Mouse (Mus musculus) kidney, adult 11 months (tissue): ENCODE results near the gene Lrif1.
A peak's percentile ranks its signal among the peaks of the same experiment; 100 is the strongest.
"Not testable (repeated sequence)": the region's sequence is repeated elsewhere in the genome, so short reads cannot be mapped to it uniquely, and the experiment has no call there.

ENCODE experiments used
- DNase-seq: peaks from one replicate; pipeline ENCODE4 v3.0.0; 2022

Lrif1 gene

DNA sequence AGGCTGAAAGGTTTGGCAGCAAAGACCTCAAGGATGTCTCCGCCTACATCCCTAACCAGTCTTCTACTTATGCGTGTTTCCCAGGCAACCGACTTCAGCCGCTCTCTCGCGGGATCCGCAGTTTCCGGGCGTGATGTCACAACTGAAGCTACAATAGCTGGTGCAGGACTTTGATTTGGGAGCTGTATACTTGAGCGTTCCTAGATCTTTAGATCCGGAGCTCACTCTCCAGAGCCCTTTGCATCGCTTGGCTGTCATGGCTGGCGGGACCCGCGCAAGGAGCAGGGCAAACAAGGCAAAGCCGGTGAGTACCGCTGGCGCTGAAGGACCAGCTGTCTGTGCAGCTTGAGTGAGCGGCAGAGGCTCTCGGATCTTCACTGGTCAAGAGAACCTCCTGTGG lies at the start of gene Lrif1:
Gene Lrif1, plus strand, starts transcription at position 158 of the 400 bp plus-strand sequence.
- DNase-seq, result peak; percentile 84

DNA sequence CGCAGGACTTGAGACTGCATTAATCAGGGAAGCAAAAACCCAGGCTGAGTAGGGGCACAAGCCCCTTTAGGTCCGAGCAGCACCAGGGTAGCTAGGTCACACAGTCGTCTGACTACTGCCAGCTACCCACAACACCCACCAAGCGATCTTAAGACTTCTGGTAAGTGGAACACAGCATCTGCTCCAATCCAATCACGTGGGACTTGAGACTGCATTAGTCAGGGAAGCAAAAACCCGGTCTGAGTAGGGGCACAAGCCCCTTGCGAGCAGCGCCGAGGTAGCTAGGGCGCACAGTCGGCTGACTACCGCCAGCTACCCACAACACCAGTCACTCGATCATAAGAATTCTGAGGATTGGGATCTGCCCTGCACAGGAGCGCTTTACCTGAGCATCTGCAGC lies 12.0 kb upstream of the Lrif1 start:
- DNase-seq, result not testable (repeated sequence)

DNA sequence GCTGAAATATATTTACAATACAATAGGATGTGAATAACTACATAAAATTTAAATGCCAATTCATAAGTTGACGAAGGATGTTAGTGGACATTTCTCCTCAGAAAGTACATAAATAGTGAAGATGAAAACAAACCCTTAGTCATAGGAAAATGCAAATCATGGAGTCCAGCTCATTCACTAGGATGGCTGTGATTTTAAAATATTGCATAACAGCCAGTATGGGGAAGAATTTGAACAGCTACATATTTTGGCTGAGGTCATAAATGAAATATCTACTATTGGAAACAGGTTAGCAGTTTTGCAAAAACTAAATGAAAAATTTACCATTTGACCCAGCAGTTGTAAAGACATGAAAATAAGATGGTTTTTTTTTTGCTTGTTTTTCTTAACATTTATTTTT lies 594 bp downstream of the Lrif1 start:
- no peak for DNase-seq

DNA sequence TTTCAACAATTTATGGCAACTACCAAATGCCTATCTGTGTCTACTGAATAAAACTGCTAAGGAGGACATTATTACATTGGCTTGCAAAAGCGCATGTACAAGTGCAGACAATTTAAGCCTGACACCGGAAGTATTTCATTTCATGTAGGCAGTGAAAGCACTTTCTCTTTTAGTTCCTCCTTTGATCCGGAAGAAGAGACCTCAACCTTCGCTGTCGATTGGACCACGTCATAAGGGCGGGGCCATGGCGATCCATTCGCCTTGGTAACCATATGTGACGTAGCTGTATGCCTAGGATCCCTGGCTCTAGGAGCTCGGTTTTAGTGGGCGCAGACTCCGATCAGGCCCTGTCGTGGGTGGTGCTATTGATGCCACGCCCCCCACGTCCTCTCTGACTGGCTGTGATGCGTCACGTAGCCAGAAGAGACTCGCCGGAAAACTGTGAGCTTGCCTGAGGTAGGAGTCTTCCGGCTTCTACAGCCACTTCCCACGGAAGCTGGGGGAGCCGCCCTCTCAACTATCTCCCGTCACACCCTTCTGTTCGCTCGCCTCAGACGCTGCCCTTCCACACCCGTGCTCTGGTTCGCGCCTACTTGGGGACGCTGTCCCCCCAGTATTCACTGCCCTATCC lies 36.7 kb downstream of the Lrif1 start:
- DNase-seq, result peak; percentile 99

DNA sequence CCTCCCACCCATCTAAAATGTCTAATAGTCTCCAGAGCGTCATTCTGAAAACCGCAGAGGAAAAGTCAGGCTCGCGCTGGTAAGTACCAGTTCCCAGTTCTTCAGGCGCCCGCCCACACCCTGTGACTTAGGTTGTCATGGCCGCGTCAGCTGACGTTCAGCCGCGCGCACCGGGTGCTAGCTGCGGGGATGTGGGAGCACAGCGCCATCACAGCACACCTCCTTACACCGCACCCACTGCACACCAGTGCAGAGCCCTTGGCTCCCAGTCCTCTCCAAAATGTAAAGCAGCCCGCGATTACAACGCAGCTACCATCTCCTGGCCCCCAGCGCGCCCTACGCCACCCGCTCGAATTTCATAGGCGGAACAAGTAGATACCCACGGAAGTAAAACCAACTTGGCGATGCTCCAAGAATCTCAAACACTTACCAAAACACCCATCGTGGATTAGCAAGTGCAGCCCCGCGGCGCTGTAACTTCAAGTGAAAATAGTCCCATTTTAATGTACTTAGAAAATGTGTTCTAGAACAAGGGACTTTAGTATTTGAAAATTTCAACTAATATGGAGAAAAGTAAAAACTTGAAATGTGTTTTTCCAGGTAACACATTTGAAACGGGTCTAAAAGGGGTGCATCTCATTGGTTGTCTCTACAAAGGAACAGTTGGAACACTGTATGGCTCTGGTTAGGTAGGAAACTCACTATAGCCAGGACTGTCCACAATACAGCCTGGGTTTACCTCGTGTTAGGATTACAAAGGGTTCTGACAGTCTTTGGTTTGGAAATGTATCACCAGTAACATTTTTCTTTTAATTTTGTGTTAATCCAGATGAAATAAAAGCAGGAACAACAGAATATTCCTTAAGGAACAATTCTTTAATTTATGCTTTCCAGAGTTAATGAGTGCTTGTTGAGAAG lies 37.5 kb downstream of the Lrif1 start:
- DNase-seq, result peak; percentile 87

DNA sequence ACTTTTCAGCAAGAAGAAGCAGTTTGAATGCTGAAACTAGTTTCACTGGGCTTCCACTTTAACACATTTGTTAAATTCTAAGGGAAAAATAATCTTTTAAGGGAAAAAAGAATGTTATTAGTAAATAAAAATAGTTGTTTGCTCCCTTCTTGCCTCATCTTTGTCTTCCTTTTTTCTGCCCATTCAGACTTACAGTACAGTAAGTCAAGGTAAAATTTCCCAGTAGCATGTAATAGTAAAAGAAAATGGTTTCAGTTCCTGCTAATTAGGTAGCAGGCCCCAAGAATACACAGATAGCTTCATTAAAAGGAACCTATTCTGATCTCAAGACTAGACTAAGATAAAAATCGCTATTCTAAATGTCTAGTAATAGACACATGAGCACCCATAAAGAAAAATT lies 71.1 kb downstream of the Lrif1 start:
- no peak for DNase-seq

DNA sequence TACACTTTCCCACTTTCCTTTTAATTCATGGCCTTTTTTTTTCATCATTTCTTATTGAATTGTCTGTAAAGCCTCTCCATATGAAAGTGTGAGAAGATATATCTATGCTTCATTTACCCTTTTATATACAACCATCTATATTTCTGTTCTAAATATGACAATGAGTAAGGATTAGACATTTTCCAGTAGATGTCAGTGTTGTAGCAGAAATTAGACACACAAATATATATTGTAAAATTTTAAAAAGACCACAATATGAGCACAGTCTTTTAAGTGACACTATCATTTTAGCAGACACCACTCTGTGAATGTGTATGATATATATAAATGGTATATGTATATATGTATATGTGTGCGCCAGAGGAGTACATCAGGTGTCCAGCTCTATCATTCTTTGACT lies 87.0 kb downstream of the Lrif1 start:
- DNase-seq, result no peak

DNA sequence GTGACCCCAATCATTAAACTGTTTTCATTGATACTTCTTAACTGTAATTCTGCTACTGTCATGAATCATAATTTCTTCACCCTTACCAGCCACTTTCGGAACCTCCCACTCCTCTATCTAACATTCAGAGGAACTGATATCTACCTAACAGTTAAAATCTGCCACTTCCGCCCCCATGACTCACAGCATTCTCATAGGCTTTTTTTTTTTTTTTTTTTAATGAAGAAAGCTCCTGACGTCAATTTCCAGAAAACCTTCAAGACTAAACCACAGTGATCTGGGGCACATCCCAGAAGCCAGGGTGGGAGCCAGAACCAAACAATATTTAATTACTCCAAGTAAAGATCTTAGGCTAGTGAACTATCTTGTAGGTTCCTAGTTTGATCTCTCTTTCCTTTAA lies 100.3 kb downstream of the Lrif1 start:
- no peak for DNase-seq
